In genomic region chr16:76976787-76977430, GRCm38 (mm10) we compare ENCODE assay signal across 19 mouse cellular contexts.
"Had no signal": no experiment of that assay in that cellular context is flagged by ENCODE, and none has a peak within 500 bp of the region (broad histone marks: within the 10 kb centered on the region; RNA-seq: fewer than 3 reads in every experiment).

No protein-coding gene starts in this region.

- H3K4me2 ChIP-seq: lung, embryonic 14.5 days; midbrain, embryonic 12.5 days; neural tube, embryonic 13.5 days; neural tube, embryonic 15.5 days; stomach, embryonic 15.5 days had no signal

- H3K4me3 ChIP-seq: midbrain, embryonic 10.5 days; midbrain, embryonic 12.5 days; myocyte; neural tube, embryonic 13.5 days; neural tube, embryonic 15.5 days; stomach, embryonic 15.5 days had no signal

- H3K4me1 ChIP-seq: midbrain, embryonic 10.5 days; midbrain, embryonic 12.5 days; neural tube, embryonic 13.5 days; neural tube, embryonic 15.5 days; stomach, embryonic 15.5 days had no signal

- ATAC-seq: midbrain, embryonic 16.5 days had no signal

- DNase-seq: lung, adult 18-20 months; lung, embryonic 14.5 days; lung, postnatal 10 days; lung, postnatal 4 days; midbrain, embryonic 14.5 days; retina, postnatal 1 day; right cerebral cortex, adult 18-20 months; thymus, adult 2 months; thymus, postnatal 14 days; thymus, postnatal 36 days had no signal

- H3K9ac ChIP-seq: liver, embryonic 14.5 days; lung, embryonic 14.5 days; midbrain, embryonic 12.5 days; neural tube, embryonic 13.5 days; neural tube, embryonic 15.5 days; stomach, embryonic 15.5 days had no signal

- H3K27me3 ChIP-seq: midbrain, embryonic 12.5 days; neural tube, embryonic 13.5 days; neural tube, embryonic 15.5 days; stomach, embryonic 15.5 days had no signal

- H3K36me3 ChIP-seq: midbrain, embryonic 10.5 days; midbrain, embryonic 12.5 days; neural tube, embryonic 13.5 days; neural tube, embryonic 15.5 days; stomach, embryonic 15.5 days had no signal

- H3K27ac ChIP-seq: liver, embryonic 14.5 days; midbrain, embryonic 10.5 days; midbrain, embryonic 12.5 days; neural tube, embryonic 13.5 days; neural tube, embryonic 15.5 days; stomach, embryonic 15.5 days; stomach, postnatal 0 days had no signal

- H3K9me3 ChIP-seq: midbrain, embryonic 10.5 days; midbrain, embryonic 12.5 days; neural tube, embryonic 13.5 days; neural tube, embryonic 15.5 days; stomach, embryonic 15.5 days had no signal
